Mouse (Mus musculus) left cerebral cortex, adult 9 months (tissue): ENCODE results near the gene Batf3.

ENCODE experiments used
- DNase-seq, 2 experiments: peaks; one replicate each; pipeline ENCODE4 v3.0.0; 2022; ENCODE audit warnings: low spot score in 2 of 2

Batf3 gene

DNA sequence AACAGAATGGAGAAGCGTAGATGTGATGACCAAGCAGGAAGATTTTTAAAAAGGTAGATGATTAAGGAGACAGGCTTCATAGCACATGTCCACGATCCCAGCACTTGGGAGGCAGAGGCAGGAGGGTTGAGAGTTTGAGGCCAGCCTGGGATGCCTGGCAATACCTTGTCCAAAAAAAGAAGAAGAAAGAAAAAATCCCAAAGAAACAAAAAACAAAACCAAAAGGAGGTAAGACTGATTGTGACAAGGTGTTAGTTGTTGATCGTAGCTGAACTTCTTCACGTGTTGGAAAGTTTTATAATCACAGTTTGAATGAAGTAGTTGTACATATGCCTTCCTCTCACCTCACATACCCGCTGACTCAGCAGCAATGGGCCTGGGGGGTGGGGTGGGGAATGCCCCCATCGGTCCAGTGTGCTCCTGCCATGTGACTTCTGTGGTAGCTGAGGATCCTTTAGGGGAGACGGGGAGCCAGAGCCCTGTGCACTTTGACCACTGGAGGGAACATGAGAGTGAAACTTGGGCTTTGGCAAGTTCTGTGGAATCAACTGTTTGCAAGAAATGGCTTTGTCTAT is 11.3 kb upstream of the Batf3 start:
- no peak for DNase-seq

DNA sequence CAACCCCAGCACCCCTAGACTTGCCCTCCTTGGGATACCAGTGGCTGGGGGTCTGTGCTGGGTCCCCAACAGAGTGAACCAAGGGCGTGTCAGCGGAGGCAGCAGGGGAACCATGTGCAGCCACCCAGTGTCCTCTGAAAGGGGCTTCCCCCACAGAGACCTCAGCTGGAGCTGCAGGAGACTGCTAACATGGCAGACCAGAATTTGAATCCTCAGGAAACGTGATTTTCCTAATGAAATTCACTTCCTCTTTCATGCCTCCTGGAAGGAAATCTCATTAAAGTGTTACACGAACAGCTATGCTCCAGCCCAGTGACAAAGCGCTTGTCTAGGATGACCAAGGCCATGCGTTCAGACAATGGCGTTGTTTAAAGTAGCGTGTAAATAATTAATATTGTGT is 10.7 kb upstream of the Batf3 start:
- DNase-seq, result no peak

GRCm38 (mm10) chr1:191087955-191088354 is 9.7 kb upstream of the Batf3 start:
- DNase-seq, result no peak

DNA sequence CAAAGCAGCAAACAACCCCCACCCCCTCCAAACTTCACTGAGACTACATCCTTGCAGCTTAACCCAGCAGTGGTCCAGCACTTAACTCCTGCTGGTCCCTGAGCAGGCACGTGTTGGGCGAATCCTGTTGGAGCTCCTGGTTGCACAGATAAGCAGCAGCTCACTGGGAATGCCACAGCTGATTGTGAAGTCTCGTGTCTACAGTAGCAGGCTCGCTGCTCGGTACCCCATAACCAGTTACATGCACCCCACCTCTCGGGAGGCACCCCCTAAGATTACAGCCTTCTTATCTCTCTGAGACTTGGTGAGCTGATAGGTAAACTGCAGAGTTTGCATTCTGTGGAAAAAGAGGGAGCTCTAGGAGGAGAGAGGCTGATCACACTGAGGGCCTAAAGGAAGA is 8.3 kb upstream of the Batf3 start:
- no peak for DNase-seq

DNA sequence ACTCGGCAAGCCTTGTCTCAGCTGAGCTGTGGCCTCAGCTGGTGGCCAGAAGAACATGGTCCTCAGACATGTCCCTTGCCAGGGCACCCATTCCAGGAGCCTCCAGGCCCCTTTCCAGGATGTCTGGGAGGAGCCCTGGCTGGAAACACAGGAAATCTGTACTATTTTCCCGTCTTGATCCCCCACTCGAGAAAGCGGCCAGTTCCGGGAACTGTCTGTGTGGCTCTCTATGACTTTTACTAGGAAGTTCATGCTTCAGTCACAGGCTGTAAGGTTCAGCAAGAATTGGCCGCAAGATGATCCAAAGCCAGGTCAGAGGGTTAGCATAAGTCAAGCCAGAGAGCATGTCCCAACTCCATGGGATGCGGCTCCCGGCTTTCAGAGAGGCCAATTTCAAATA is 5.6 kb upstream of the Batf3 start:
- DNase-seq, result no peak

GRCm38 (mm10) chr1:191093578-191093977 is 4.1 kb upstream of the Batf3 start:
- DNase-seq, result peak; percentile 54 to 81

DNA sequence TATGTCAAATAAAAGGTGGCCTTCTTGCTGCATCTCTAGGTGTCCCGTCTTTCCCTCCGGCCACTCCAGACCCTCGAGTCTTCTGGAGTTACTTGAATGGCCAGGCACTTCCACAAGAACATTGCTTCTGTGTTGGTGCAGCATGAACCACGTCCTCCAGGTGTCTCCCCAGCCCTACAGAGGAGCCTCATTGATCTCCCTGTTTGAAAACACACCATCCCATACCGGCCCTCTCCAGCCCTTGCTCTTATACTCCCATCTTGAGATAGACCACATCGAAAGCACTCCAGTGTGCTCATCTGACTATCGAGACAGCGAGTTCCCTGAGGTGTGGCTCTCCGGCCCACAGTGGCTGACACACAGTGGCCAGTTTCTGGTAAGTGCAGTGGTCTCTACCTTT is 2.6 kb upstream of the Batf3 start:
- DNase-seq, result no peak

- DNase-seq, result no peak
Measured at GRCm38 (mm10) chr1:191096871-191097681, 571 bp upstream of the Batf3 start.

- no peak for DNase-seq
Measured at GRCm38 (mm10) chr1:191099114-191099513, 1.5 kb downstream of the Batf3 start.

DNA sequence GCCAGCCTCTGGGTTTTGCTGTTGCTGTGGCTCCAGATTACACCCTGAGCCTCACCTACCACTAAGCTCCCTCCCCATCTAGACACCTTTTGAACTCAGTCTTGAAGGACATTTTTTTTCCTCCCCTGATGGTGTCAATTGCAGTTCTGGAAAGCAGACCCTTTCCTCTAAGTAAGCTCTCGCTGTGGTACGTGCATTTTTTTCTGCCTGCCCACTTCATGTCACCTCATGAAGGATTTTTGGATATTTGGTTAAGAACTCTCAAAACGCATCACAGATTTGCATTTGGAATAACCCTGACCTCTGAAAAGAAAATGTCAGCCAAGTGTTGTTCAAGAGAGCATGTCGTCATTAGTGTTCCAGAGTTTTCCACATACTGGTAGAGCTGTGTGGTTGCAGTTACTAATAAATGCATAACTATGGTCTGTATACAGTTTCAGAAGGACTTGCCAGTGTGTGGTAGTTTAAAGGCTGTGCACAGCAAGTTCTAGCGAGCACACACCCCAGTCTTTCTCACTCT is 2.2 kb downstream of the Batf3 start:
- DNase-seq, result no peak

GRCm38 (mm10) chr1:191102730-191103370 is 5.2 kb downstream of the Batf3 start:
- DNase-seq, result no peak

- DNase-seq, result no peak
Measured at GRCm38 (mm10) chr1:191105246-191105645, 7.6 kb downstream of the Batf3 start.

GRCm38 (mm10) chr1:191107306-191107705 is 9.7 kb downstream of the Batf3 start:
- DNase-seq, result no peak

DNA sequence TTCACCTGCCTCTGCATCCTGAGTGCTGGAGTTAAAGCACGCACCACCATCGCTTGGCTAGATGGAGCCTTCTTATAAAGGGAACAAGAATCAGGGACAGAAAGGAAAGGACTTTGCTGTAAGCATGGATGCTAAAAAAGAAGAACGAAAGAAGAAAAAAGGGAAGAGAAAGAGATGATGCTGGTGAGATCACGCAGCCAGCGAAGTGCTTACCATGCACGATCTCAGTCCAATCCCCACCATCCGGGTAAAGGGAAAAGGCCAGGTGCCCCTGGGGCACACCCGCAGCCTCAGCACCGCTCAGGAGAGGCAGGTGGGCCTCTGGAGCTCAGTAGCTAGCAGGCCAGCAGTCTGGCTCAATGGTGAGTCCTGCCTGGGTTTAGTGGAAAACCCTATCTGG is 12.3 kb downstream of the Batf3 start:
- no peak for DNase-seq

GRCm38 (mm10) chr1:191111146-191111545 is 13.5 kb downstream of the Batf3 start:
- no peak for DNase-seq

- DNase-seq, result no peak
Measured at GRCm38 (mm10) chr1:191114868-191115267, 17.2 kb downstream of the Batf3 start.

GRCm38 (mm10) chr1:191115514-191116238 is 18.0 kb downstream of the Batf3 start:
- no peak for DNase-seq

GRCm38 (mm10) chr1:191122744-191123143 is 25.1 kb downstream of the Batf3 start:
- DNase-seq, result no peak

DNA sequence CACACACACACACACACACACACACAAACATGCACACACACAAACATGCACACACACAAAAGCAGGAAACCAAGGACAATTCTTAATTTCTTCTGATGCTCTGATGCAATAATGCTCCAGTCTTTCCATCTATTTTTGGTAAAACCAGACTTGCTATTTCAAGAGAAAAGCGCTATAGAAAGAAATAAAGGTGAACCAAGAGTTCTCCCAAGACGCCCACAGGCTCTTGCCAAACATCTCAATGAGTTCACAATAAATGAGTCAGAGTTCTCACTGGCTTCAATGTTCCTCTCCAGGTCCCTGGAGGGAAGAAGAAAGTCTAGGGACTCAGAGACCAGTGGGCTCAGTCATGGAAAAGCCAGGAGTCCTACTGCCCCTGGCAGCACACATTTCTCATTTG is 26.0 kb downstream of the Batf3 start:
- no peak for DNase-seq

GRCm38 (mm10) chr1:191124288-191124687 is 26.6 kb downstream of the Batf3 start:
- DNase-seq, result no peak

GRCm38 (mm10) chr1:191125811-191126638 is 28.4 kb downstream of the Batf3 start:
- DNase-seq, result no peak
